Mouse (Mus musculus) spleen, adult 2 months (tissue): Measurements from ENCODE around the gene Cd248.

Experiments
- CTCF ChIP-seq: fragments of 200-500 bp; IDR thresholded peaks from 2 replicates; pipeline ENCODE4 v1.5.1; 2011; ENCODE audit warnings: mild to moderate bottlenecking, inconsistent platforms; ENCODE audit not compliant: insufficient read depth, insufficient read length, insufficient replicate concordance; ENCODE audit errors: extremely low read depth
- POLR2A ChIP-seq: fragments of 200-500 bp; IDR thresholded peaks from 2 replicates; pipeline ENCODE4 v1.6.1; 2011; ENCODE audit warnings: low read depth, low read length, inconsistent platforms

DNA sequence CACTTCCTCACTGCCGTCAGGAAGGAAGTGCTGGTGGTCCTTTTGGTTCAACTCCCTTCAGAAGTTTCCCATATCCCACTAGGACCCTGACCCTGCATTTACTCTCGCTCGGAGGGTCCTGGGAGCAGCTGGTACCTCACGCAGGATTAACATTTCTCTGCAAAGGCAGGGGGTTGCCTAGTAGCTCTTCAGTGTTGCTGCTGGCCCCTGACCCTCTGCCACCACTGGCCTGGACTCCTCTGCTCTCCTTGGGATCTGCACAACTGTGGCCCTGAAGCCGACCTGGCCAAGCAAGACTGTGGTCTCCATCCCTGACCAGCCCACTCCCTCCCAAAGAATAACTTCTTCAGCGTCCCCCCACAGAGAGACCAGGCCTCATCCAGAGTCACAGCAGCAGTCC lies 18.6 kb upstream of the Cd248 start:
- TF ChIP-seq CTCF (no peak), POLR2A (no peak)
